Mouse (Mus musculus) midbrain, embryonic 10.5 days (tissue): ENCODE results near the gene Ptch2. TPM values are rescaled to one million over a fixed set of nuclear protein-coding genes. Genes with fewer than 3 reads are reported as not detected.

ENCODE experiments used
- DNase-seq: peaks from one replicate; pipeline ENCODE4 v3.0.0-alpha.2; 2017; ENCODE audit warnings: low spot score
- H3K27ac ChIP-seq: fragments of 300-500 bp; sonication (generic); replicated peaks from 2 replicates; pipeline ENCODE4 v1.5.1; 2016; ENCODE audit warnings: mild to moderate bottlenecking
- H3K27me3 ChIP-seq: fragments of 300-500 bp; sonication (generic); 2 replicates; pipeline ENCODE4 v1.6.1; 2016; ENCODE audit warnings: low read depth, mild to moderate bottlenecking; ENCODE audit not compliant: poor library complexity, severe bottlenecking
- H3K36me3 ChIP-seq: fragments of 300-500 bp; sonication (generic); 2 replicates; pipeline ENCODE4 v1.6.1; 2016; ENCODE audit warnings: mild to moderate bottlenecking, moderate library complexity
- H3K4me1 ChIP-seq: fragments of 300-500 bp; sonication (generic); 2 replicates; pipeline ENCODE4 v1.6.1; 2016
- H3K4me3 ChIP-seq: fragments of 300-500 bp; sonication (generic); 2 replicates; pipeline ENCODE4 v1.5.1; 2016; ENCODE audit warnings: mild to moderate bottlenecking, moderate library complexity
- H3K9me3 ChIP-seq: fragments of 300-500 bp; sonication (generic); replicated peaks from 2 replicates; pipeline ENCODE4 v1.6.1; 2016; ENCODE audit warnings: mild to moderate bottlenecking
- WGBS: fragments of 180-500 bp; shearing (Covaris S2); methylation state at CpG from one replicate; pipeline ENCODE4 v1.1.7; 2016; 5-methylcytosine and 5-hydroxymethylcytosine counted together
- polyA plus RNA-seq: library from polyadenylated mRNA; unstranded; fragments of >200 nt; fragmentation: Nextera tagmentation; extraction: Ambion mirVana; gene quantifications from 2 replicates; pipeline ENCODE4 v1.2.1, GENCODE M21; 2016

Ptch2 gene
- polyA plus RNA-seq, 1 experiment from 2014 or later, result 15.7 TPM

DNA sequence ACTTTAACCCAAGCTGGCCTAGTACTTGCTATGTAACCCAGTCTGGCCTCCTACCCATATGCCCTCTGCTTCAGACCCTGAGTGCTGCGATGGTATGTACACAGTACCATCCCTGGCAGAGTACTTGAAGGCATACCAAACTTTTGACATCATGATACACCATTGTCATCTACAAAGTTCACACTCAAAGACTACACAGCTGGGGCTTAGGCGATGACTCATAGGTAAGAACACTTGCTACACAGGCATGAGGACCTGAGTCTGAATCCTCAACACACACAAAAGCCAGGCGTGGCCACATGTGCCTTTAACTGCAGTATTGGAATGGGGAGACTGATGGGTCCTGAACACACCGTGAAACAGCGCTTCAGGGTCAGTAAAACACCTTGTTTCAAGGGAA lies 24.7 kb upstream of the Ptch2 start:
- no peaks in the 10 kb centered on the region for H3K4me1 ChIP-seq
- no peak overlapping the region for H3K4me3 ChIP-seq
- no peak overlapping the region for H3K27ac ChIP-seq
- peaks cover 53% of the 10 kb centered on the region for H3K27me3 ChIP-seq
- no peak for DNase-seq
- 94% methylated on average over 5 of the region's 5 CpGs for WGBS
- peaks cover 85% of the 10 kb centered on the region for H3K36me3 ChIP-seq
- H3K9me3 ChIP-seq, result no peaks in the 10 kb centered on the region

GRCm38 (mm10) chr4:117087948-117088640 lies 7.8 kb upstream of the Ptch2 start:
- peaks cover 31% of the 10 kb centered on the region for H3K36me3 ChIP-seq
- no peak overlapping the region for H3K27ac ChIP-seq
- H3K27me3 ChIP-seq, result no peaks in the 10 kb centered on the region
- no peak overlapping the region for H3K4me3 ChIP-seq
- H3K4me1 ChIP-seq, result peaks cover 6% of the 10 kb centered on the region; the same call in 1 of the 2 replicates
- WGBS, result 86% methylated on average over 7 of the region's 7 CpGs
- no peak for DNase-seq
- no peaks in the 10 kb centered on the region for H3K9me3 ChIP-seq

DNA sequence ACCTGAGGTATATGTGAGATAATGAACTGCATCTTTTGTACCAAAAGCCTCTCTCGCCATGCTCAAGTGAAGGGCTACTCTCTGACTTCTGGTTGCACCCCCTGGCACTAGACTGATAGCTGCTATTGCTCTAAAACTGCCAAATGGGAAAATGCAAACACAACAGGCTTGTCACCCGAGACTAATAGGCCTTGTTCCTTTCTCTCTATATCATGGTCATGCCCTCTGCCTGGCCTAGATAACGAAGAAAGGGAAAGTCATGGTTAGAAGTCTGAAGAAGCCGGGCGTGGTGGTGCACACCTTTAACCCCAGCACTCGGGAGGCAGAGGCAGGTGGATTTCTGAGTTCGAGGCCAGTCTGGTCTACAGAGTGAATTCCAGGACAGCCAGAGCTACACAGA lies 5.3 kb upstream of the Ptch2 start:
- Histone ChIP-seq H3K27ac (no peak overlapping the region), H3K4me1 (peaks cover 20% of the 10 kb centered on the region), H3K36me3 (peaks cover 22% of the 10 kb centered on the region), H3K27me3 (peaks cover 16% of the 10 kb centered on the region), H3K4me3 (no peak overlapping the region), H3K9me3 (no peaks in the 10 kb centered on the region)
- no peak for DNase-seq
- WGBS, result 84% methylated on average over 7 of the region's 7 CpGs

- DNase-seq, result no peak
- Histone ChIP-seq H3K27me3 (peaks cover 41% of the 10 kb centered on the region), H3K4me1 (peaks cover 51% of the 10 kb centered on the region), H3K27ac (peak overlapping the region; percentile 90), H3K36me3 (peaks cover 2% of the 10 kb centered on the region; the same call in 1 of the 2 replicates), H3K9me3 (no peaks in the 10 kb centered on the region), H3K4me3 (0 out of 2 replicates have a peak overlapping the region, but pooled peaks have one; percentile 76)
- WGBS, result 83% methylated on average over 3 of the region's 3 CpGs
Observed at GRCm38 (mm10) chr4:117094626-117095361, 1.1 kb upstream of the Ptch2 start.

- WGBS, result 19% methylated on average over 5 of the region's 5 CpGs
- peak overlapping the region; percentile 90 for H3K27ac ChIP-seq
- DNase-seq, result peak; percentile 36
- peaks cover 55% of the 10 kb centered on the region for H3K4me1 ChIP-seq
- peaks cover 20% of the 10 kb centered on the region for H3K36me3 ChIP-seq
- H3K9me3 ChIP-seq, result no peaks in the 10 kb centered on the region
- peak overlapping the region; percentile 76 for H3K4me3 ChIP-seq
- peaks cover 52% of the 10 kb centered on the region for H3K27me3 ChIP-seq
Observed at GRCm38 (mm10) chr4:117096666-117097065, 791 bp downstream of the Ptch2 start.

DNA sequence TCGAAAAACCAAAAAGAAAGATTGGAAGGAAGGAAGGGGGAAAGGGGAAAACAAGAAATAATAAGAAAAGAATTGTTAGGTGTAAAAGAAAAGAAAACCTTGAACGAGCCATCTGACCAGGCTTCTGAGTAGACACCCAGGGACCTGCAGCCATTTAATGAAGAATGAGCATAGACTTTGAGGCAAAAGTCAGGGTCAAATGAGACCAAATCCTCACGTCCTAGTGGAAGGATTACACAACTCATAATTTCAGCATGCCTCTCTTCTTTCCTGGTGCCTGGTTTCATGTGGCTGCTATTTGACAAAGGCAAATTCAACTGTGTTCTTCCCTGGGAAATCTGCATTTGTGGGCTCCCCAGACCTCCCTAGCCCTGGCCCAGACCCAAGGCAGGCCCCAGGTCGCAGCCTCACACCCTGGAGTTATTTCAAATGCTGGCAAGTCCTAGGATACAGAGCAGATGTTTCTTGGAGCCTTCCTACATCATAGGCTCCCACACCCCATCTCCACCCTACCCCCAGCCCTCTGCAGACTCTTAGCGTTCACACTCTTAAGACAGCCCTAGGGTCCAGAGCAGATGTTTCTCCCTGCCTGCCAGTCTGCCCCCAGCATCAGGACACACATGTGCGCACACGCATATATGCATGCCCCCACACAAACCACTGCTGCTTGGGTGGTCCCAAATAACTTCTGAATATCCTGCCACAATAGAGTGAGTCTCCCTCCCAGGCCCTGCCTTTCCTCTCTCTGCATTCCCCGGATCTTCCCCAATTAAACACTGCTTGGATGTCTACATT lies 2.3 kb downstream of the Ptch2 start:
- peak overlapping the region; percentile 90 for H3K27ac ChIP-seq
- DNase-seq, result peak; percentile 35
- 59% methylated on average over 8 of the region's 8 CpGs for WGBS
- peaks cover 59% of the 10 kb centered on the region for H3K4me1 ChIP-seq
- H3K27me3 ChIP-seq, result peaks cover 52% of the 10 kb centered on the region
- peaks cover 32% of the 10 kb centered on the region for H3K36me3 ChIP-seq
- peak overlapping the region; percentile 76 for H3K4me3 ChIP-seq
- no peaks in the 10 kb centered on the region for H3K9me3 ChIP-seq

GRCm38 (mm10) chr4:117098764-117099036 lies 2.8 kb downstream of the Ptch2 start:
- H3K9me3 ChIP-seq, result no peaks in the 10 kb centered on the region
- DNase-seq, result no peak
- 57% methylated on average over 2 of the region's 2 CpGs for WGBS
- H3K27ac ChIP-seq, result peak overlapping the region; percentile 90
- peaks cover 59% of the 10 kb centered on the region for H3K4me1 ChIP-seq
- H3K4me3 ChIP-seq, result peak overlapping the region; percentile 76
- H3K36me3 ChIP-seq, result peaks cover 37% of the 10 kb centered on the region
- peaks cover 52% of the 10 kb centered on the region for H3K27me3 ChIP-seq

DNA sequence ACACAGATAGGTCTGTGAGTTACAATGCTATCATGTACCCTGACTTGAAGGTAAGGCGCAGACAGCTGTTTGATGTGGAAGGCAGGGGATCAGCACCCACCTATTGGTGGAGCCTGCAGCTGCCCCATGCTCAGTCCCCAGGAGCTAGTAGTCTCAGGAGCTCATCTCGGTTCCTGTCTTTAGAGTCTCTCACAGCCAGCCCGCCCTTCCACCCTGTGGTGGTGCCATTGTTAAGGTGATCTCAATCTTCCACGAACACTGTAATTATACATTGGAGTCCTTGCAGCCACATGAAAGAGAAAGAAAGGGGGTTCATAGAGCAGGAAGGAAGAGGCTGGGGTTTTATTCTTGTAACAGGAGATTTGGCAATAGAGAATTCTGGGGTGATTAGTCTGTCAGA lies 4.2 kb downstream of the Ptch2 start:
- peaks cover 40% of the 10 kb centered on the region for H3K27me3 ChIP-seq
- no peak overlapping the region for H3K4me3 ChIP-seq
- H3K4me1 ChIP-seq, result peaks cover 50% of the 10 kb centered on the region
- no peaks in the 10 kb centered on the region for H3K9me3 ChIP-seq
- H3K36me3 ChIP-seq, result peaks cover 51% of the 10 kb centered on the region
- no peak for DNase-seq
- H3K27ac ChIP-seq, result no peak overlapping the region
- 82% methylated on average over 4 of the region's 4 CpGs for WGBS

DNA sequence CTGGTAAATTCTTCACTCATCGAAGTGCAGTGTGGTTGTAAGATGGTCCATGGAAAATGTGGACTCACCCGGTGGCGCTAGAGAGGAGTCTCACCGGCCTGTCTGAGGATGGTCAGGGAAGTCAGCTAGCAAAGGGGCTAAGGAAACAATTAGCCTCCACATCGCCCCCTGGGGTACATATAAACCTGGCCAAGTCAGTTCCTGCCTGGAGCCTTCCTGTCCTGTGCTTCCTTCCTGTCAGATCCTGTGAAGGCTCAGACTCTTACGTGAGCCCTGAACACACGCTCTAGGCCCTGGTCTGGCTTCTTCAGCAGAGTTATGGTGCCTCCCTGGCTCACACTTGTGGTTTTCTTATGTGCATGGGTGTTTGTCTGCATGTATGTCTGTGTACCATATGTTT lies 5.3 kb downstream of the Ptch2 start:
- H3K36me3 ChIP-seq, result peaks cover 61% of the 10 kb centered on the region

DNA sequence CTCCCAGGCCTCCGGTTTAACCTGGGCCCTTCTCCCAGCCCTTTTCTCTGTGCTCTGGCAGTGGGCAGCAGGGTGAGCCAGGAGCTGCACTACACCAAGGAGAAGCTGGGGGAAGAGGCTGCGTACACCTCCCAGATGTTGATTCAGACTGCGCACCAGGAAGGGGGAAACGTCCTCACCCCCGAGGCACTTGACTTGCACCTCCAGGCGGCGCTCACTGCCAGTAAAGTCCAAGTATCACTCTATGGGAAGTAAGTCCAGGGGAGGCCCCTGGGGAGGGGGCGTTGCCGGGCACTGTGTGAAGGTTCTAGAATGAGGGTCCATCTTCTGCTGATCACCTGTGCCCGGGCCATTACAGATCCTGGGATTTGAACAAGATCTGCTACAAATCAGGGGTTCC lies 8.8 kb downstream of the Ptch2 start:
- H3K36me3 ChIP-seq, result peaks cover 95% of the 10 kb centered on the region
- 81% methylated on average over 10 of the region's 10 CpGs for WGBS
- peaks cover 17% of the 10 kb centered on the region for H3K4me1 ChIP-seq
- DNase-seq, result no peak
- H3K27ac ChIP-seq, result no peak overlapping the region; the same call in 1 of the 2 replicates
- peaks cover 12% of the 10 kb centered on the region for H3K27me3 ChIP-seq
- no peak overlapping the region for H3K4me3 ChIP-seq
- no peaks in the 10 kb centered on the region for H3K9me3 ChIP-seq

More for the DNA sequence above, 5.3 kb downstream of the Ptch2 start:
- WGBS, result 51% methylated on average over 7 of the region's 7 CpGs
- Histone ChIP-seq H3K27me3 (peaks cover 36% of the 10 kb centered on the region), H3K9me3 (no peaks in the 10 kb centered on the region), H3K4me3 (no peak overlapping the region), H3K27ac (0 out of 2 replicates have a peak overlapping the region, but pooled peaks have one; percentile 28), H3K4me1 (peaks cover 47% of the 10 kb centered on the region)
- peak; percentile 40 for DNase-seq

GRCm38 (mm10) chr4:117105127-117105526 lies 9.3 kb downstream of the Ptch2 start:
- Histone ChIP-seq H3K27me3 (peaks cover 8% of the 10 kb centered on the region), H3K4me3 (no peak overlapping the region), H3K9me3 (no peaks in the 10 kb centered on the region), H3K36me3 (peaks cover 95% of the 10 kb centered on the region), H3K27ac (no peak overlapping the region; the same call in 1 of the 2 replicates), H3K4me1 (peaks cover 17% of the 10 kb centered on the region)
- no peak for DNase-seq
- 81% methylated on average over 10 of the region's 10 CpGs for WGBS

DNA sequence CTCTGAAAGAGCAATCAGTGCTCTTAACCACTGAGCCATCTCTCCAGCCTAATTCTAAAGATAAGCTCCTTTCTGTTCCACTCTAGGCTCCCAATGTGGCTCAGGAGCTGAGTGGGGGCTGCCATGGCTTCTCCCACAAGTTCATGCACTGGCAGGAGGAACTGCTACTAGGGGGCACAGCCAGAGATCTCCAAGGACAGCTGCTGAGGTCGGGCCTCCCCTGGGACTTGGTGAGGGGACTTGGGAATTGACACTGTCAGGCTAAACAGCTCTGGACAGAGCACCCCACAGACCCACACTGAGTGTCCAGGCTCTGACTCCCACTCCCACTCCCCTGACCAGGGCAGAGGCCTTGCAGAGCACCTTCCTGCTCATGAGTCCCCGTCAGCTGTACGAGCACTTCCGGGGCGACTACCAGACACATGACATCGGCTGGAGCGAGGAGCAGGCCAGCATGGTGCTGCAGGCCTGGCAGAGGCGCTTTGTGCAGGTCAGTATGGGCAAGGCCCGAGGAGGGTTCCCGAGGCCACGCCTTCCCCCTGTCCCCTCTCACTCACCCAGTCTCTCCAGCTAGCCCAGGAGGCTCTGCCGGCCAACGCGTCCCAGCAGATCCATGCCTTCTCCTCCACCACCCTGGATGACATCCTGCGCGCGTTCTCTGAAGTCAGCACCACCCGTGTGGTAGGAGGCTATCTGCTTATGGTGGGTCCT lies 12.1 kb downstream of the Ptch2 start:
- DNase-seq, result no peak
- no peak overlapping the region for H3K27ac ChIP-seq
- no peaks in the 10 kb centered on the region for H3K9me3 ChIP-seq
- H3K36me3 ChIP-seq, result peaks cover 95% of the 10 kb centered on the region
- peaks cover 9% of the 10 kb centered on the region for H3K4me1 ChIP-seq
- 92% methylated on average over 18 of the region's 18 CpGs for WGBS
- H3K4me3 ChIP-seq, result no peak overlapping the region
- H3K27me3 ChIP-seq, result no peaks in the 10 kb centered on the region
